Mouse (Mus musculus) limb, embryonic 14.5 days (tissue): ENCODE results near the gene Mkrn2. TPM values are rescaled to one million over a fixed set of nuclear protein-coding genes. Genes with fewer than 3 reads are reported as not detected.

Experiments
- ATAC-seq: fragments of 200-750 bp; cut with Nextera tagmentation; 2 replicates; pipeline ENCODE4 v1.8.0; 2017; ENCODE audit warnings: low read depth, moderate number of reproducible peaks, moderate TSS enrichment; ENCODE audit not compliant: low FRiP score
- DNase-seq: peaks from one replicate; pipeline ENCODE4 v3.0.0-alpha.2; 2015; ENCODE audit warnings: low spot score
- H3K27ac ChIP-seq: fragments of 300-500 bp; sonication (generic); replicated peaks from 2 replicates; pipeline ENCODE4 v1.5.1; 2014; ENCODE audit warnings: low read depth, mild to moderate bottlenecking, low read length, moderate library complexity, mixed read lengths
- H3K27me3 ChIP-seq: fragments of 300-500 bp; sonication (generic); 2 replicates; pipeline ENCODE4 v1.6.1; 2014; ENCODE audit warnings: low read length, mixed read lengths; ENCODE audit not compliant: control insufficient read depth, insufficient read depth
- H3K36me3 ChIP-seq: fragments of 300-500 bp; sonication (generic); 2 replicates; pipeline ENCODE4 v1.6.1; 2014; ENCODE audit warnings: mild to moderate bottlenecking, low read length, moderate library complexity, mixed read lengths; ENCODE audit not compliant: control insufficient read depth, insufficient read depth
- H3K4me1 ChIP-seq: fragments of 300-500 bp; sonication (generic); 2 replicates; pipeline ENCODE4 v1.6.1; 2014; ENCODE audit warnings: antibody characterized with exemption, low read length, mixed read lengths; ENCODE audit not compliant: control insufficient read depth, insufficient read depth
- H3K4me2 ChIP-seq: fragments of 300-500 bp; sonication (generic); replicated peaks from 2 replicates; pipeline ENCODE4 v1.6.1; 2014; ENCODE audit warnings: low read depth, mild to moderate bottlenecking, low read length, moderate library complexity; ENCODE audit not compliant: severe bottlenecking
- H3K4me3 ChIP-seq: fragments of 300-500 bp; sonication (generic); replicated peaks from 2 replicates; pipeline ENCODE4 v1.5.1; 2014; ENCODE audit warnings: low read length
- H3K9ac ChIP-seq: fragments of 300-500 bp; sonication (generic); 2 replicates; pipeline ENCODE4 v1.6.1; 2014; ENCODE audit warnings: mild to moderate bottlenecking, low read depth, low read length, moderate library complexity; ENCODE audit not compliant: severe bottlenecking
- H3K9me3 ChIP-seq: fragments of 300-500 bp; sonication (generic); 2 replicates; pipeline ENCODE4 v1.6.1; 2016; ENCODE audit warnings: low read length; ENCODE audit not compliant: control insufficient read depth
- POLR2A ChIP-seq: fragments of 200-500 bp; IDR thresholded peaks from 2 replicates; pipeline ENCODE4 v1.8.0; 2012; ENCODE audit warnings: inconsistent platforms, mild to moderate bottlenecking, moderate library complexity, borderline replicate concordance; ENCODE audit not compliant: insufficient read depth, insufficient read length; ENCODE audit errors: extremely low read depth
- WGBS: fragments of 180-500 bp; shearing (Covaris S2); extraction: QIAGEN DNeasy Blood & Tissue Kit; methylation state at CpG from one replicate; pipeline ENCODE4 v1.1.7; 2014; 5-methylcytosine and 5-hydroxymethylcytosine counted together
- polyA plus RNA-seq, 2 experiments: library from polyadenylated mRNA; depleted of rRNA in 1 of 2; stranded (reverse) in 1 of 2; unstranded in 1 of 2; fragments of >200 nt; fragmentation: Nextera tagmentation in 1 of 2; extraction: Ambion mirVana in 1 of 2; gene quantifications; 2 replicates each; pipeline versions ENCODE4 v1.2.1 to v1.2.3; 2012 to 2014

Gene Mkrn2
- polyA plus RNA-seq, 2 experiments, result 28.9 to 34.1 TPM

DNA sequence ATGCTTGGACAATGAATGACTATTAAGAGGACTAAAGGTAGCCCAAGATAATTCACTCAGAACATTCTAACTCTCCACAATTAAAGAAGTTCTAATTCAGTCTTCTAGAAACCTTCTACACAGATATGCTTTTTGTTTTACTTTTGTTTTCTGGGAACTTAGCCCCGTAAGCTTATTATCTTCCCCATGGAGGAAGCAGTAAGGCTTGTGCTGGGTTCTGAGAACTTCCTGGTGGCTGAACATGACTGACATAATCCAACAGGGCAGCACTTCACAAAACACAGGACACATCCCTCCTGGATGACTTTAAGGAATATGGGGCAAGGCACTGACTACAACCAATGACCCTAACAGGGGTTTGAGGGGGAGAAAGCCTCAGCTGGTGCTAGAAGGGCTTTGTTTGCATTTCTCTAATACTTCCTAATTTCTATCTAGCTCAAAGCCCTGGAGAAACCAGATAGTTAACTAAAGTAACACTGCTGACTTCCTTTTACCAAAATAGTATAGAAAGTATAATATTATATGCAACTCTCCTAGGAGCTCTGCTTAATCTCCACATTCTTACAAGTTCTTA is 48.2 kb downstream of the Mkrn2 start:
- H3K4me1 ChIP-seq, result peaks cover 20% of the 10 kb centered on the region

DNA sequence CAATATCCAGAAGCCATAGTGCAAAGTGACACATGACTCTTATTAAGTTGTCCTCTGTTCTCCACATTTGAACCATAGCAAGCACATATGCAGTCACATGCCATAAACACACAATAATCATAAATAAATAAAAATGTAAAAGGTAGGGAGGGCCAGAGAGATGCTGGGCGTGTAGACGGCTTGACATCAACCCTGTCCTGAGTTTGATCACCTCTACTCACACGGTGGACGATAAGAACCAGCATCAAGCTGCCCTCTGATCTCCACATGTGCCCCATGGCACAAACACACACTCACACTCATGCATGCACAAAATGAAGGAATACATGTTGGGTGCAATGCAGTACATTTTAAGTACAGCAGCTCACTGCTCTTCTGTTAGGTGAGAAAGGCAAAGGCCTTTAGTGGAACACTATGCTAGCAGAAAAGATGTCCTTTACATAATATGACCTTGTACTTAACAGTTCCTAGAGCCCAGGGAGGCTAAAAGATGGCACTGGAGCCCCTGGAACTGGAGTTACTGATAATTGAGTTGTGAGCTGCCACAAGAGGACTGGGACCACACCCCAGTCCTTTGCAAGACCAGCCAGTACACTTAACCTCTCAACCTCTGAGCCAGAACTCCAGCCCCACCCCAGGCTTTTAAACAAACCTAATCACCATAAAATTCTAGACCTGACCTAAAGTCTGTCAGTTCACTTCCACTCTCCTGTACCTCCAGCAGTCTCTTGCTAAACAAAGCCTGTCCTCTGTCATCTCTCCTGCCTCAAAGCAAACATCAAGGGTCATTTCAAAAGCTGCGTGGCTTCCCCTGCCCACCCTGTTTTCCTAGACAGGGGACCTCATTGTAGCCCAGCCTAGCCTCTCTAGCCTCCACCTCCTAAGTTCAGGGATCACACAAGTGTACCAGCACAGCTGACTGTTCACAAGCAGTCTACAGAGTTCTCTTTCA is 49.0 kb downstream of the Mkrn2 start:
- Histone ChIP-seq H3K4me1 (peaks cover 20% of the 10 kb centered on the region), H3K27me3 (no peaks in the 10 kb centered on the region), H3K9ac (no peak overlapping the region), H3K9me3 (no peaks in the 10 kb centered on the region), H3K4me3 (no peak overlapping the region), H3K4me2 (no peak overlapping the region), H3K27ac (no peak overlapping the region), H3K36me3 (no peaks in the 10 kb centered on the region; the same call in 1 of the 2 replicates)
- no peak for TF ChIP-seq POLR2A
- 52% methylated on average over 5 of the region's 5 CpGs for WGBS
- DNase-seq (no peak), ATAC-seq (no peak)

More for the DNA sequence above, 48.2 kb downstream of the Mkrn2 start:
- no peak overlapping the region for H3K4me3 ChIP-seq
- H3K9ac ChIP-seq, result no peak overlapping the region
- no peak overlapping the region for H3K4me2 ChIP-seq
- TF ChIP-seq POLR2A, result no peak
- no peaks in the 10 kb centered on the region for H3K27me3 ChIP-seq
- H3K36me3 ChIP-seq, result no peaks in the 10 kb centered on the region; the same call in 1 of the 2 replicates
- 83% methylated on average over 1 of the region's 1 CpGs for WGBS
- ATAC-seq (no peak), DNase-seq (no peak)
- no peaks in the 10 kb centered on the region for H3K9me3 ChIP-seq
- H3K27ac ChIP-seq, result no peak overlapping the region

DNA sequence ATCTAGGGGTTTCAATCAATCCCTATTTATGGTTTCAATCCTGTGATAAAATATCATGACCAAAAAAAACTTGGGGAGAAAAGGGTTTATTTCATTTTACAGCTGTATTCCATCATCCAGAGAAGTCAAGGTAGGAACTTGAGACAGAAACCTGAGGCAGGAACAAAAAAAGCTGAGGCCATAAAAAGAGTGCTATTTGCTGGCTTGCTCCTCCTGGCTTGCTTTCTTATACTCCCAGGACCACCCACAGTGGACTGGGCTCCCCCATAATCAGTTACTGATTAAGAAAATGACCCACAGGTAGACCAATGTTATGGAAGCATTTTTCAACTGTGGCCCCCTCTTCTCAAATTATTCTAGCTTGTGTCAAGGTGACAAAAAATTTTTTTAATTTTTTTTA is 50.0 kb downstream of the Mkrn2 start:
- no peak for TF ChIP-seq POLR2A
- Histone ChIP-seq H3K4me3 (no peak overlapping the region), H3K27me3 (no peaks in the 10 kb centered on the region), H3K9me3 (no peaks in the 10 kb centered on the region), H3K9ac (no peak overlapping the region), H3K36me3 (no peaks in the 10 kb centered on the region; the same call in 1 of the 2 replicates), H3K4me1 (peaks cover 20% of the 10 kb centered on the region), H3K27ac (no peak overlapping the region), H3K4me2 (no peak overlapping the region)
- ATAC-seq, result no peak
- peak; percentile 22 for DNase-seq

DNA sequence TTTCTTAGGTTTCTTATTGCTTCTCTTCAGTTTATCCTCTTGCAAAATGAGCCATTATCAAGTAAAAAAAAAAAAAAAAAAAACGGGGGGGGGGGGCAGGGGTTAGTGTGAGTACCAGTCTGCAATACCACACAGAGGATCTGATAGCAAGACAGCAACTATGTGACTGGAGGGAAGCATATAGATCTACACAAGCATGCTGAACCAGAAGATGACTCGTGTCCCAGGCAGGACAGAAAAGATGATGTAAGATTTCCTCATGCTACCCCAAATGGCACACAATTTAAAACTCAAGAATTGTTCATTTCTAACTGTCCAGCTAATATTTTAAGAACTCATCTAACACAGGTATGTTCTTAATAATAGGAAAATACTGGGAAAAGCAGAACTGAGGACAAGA is 52.2 kb downstream of the Mkrn2 start:
- H3K4me1 ChIP-seq, result peaks cover 15% of the 10 kb centered on the region
- H3K4me3 ChIP-seq, result no peak overlapping the region
- no peak for ATAC-seq
- no peaks in the 10 kb centered on the region; the same call in 1 of the 2 replicates for H3K36me3 ChIP-seq
- H3K4me2 ChIP-seq, result no peak overlapping the region
- H3K9me3 ChIP-seq, result no peaks in the 10 kb centered on the region
- no peak overlapping the region for H3K27ac ChIP-seq
- DNase-seq, result no peak
- no peak for TF ChIP-seq POLR2A
- H3K9ac ChIP-seq, result no peak overlapping the region
- H3K27me3 ChIP-seq, result no peaks in the 10 kb centered on the region
- 46% methylated on average over 2 of the region's 2 CpGs for WGBS

DNA sequence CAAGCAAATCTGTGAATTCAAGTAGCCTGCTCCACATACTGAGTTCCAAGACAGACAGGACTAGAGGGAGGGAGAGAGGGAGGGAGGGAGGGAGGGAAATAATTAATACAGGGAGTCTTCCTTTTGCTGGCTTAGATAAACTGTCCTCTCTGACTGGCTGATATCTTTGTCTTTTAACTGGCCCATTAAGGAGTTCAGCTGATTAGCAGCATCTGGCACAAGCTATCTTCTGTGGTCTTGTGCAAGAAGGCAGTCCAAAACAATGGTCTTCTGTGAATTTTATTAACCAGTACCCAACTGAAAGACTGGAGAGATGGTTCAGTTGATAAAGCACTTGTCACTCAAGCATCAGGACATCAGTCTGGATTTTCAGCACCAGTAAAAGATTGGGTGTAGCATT is 57.1 kb downstream of the Mkrn2 start:
- ATAC-seq, result no peak
- no peaks in the 10 kb centered on the region for H3K9me3 ChIP-seq
- H3K27me3 ChIP-seq, result no peaks in the 10 kb centered on the region
- no peak for TF ChIP-seq POLR2A
- no peak overlapping the region for H3K4me2 ChIP-seq
- no peak overlapping the region for H3K4me3 ChIP-seq
- DNase-seq, result no peak
- H3K9ac ChIP-seq, result no peak overlapping the region
- no peaks in the 10 kb centered on the region; the same call in none of the 2 replicates for H3K36me3 ChIP-seq
- H3K4me1 ChIP-seq, result peaks cover 4% of the 10 kb centered on the region; the same call in 1 of the 2 replicates
- H3K27ac ChIP-seq, result no peak overlapping the region
